Mouse (Mus musculus) embryo, embryonic 11.5 days (tissue): ENCODE data around the gene 1110008L16Rik.
"Not testable (repeated sequence)": the region's sequence is repeated elsewhere in the genome, so short reads cannot be mapped to it uniquely, and the experiment has no call there.

Experiments
- DNase-seq: peaks from one replicate; pipeline ENCODE4 v3.0.0-alpha.2; 2012; ENCODE audit warnings: low read depth, low spot score

Gene 1110008L16Rik

GRCm38 (mm10) chr12:55392120-55392519, 92.7 kb downstream of the 1110008L16Rik start:
- DNase-seq = no peak

GRCm38 (mm10) chr12:55392733-55393577, 93.6 kb downstream of the 1110008L16Rik start:
- no peak for DNase-seq

- not testable (repeated sequence) for DNase-seq
Measured at GRCm38 (mm10) chr12:55395601-55396000, 96.2 kb downstream of the 1110008L16Rik start.

GRCm38 (mm10) chr12:55396536-55396935, 97.2 kb downstream of the 1110008L16Rik start:
- no peak for DNase-seq

- no peak for DNase-seq
Measured at GRCm38 (mm10) chr12:55397544-55398239, 98.3 kb downstream of the 1110008L16Rik start.

- peak; percentile 83 for DNase-seq
Measured at GRCm38 (mm10) chr12:55398240-55399127, 99.1 kb downstream of the 1110008L16Rik start.

GRCm38 (mm10) chr12:55399128-55399677, 99.8 kb downstream of the 1110008L16Rik start:
- peak; percentile 4 for DNase-seq

- DNase-seq = no peak
Measured at GRCm38 (mm10) chr12:55407888-55408287, 108.5 kb downstream of the 1110008L16Rik start.

- no peak for DNase-seq
Measured at GRCm38 (mm10) chr12:55415255-55415654, 115.9 kb downstream of the 1110008L16Rik start.

GRCm38 (mm10) chr12:55415762-55416161, 116.4 kb downstream of the 1110008L16Rik start:
- no peak for DNase-seq

GRCm38 (mm10) chr12:55420220-55420619, 120.8 kb downstream of the 1110008L16Rik start:
- no peak for DNase-seq

GRCm38 (mm10) chr12:55422057-55422456, 122.7 kb downstream of the 1110008L16Rik start:
- no peak for DNase-seq

- DNase-seq = no peak
Measured at GRCm38 (mm10) chr12:55426300-55426699, 126.9 kb downstream of the 1110008L16Rik start.

- no peak for DNase-seq
Measured at GRCm38 (mm10) chr12:55429201-55429600, 129.8 kb downstream of the 1110008L16Rik start.

GRCm38 (mm10) chr12:55429956-55430355, 130.6 kb downstream of the 1110008L16Rik start:
- no peak for DNase-seq
